Comparison of ENCODE assay signal across 14 mouse cellular contexts in genomic region chr7:137315544-137315940, GRCm38 (mm10). TPM values are rescaled to one million over a fixed set of nuclear protein-coding genes. Genes with fewer than 3 reads are reported as not detected.
DNase-seq lines count a peak whose midpoint lies in the region; ATAC-seq lines count a peak whose summit lies in the region.
"Had no signal": no experiment of that assay in that cellular context is flagged by ENCODE, and none has a peak within 500 bp of the region (broad histone marks: within the 10 kb centered on the region; RNA-seq: fewer than 3 reads in every experiment).

No protein-coding gene starts in this region.

- no peak for DNase-seq in kidney, adult 18-20 months
- no peak for DNase-seq in limb, embryonic 10.5 days (ENCODE audit: low spot score)
- DNase-seq in frontal cortex, postnatal 36 days (ENCODE audit: low spot score in 2 of 2), result no peak
- DNase-seq in layer of hippocampus, postnatal 25 days (ENCODE audit: extremely low spot score in 1 of 2, low spot score in 1 of 2), result no peak
- DNase-seq: adrenal gland, adult 2 months; cerebellum, adult 9-10 months; gastrocnemius, postnatal 25 days had no signal

- no peak for ATAC-seq in kidney, embryonic 16.5 days (ENCODE audit: low FRiP score, low TSS enrichment)
- no peak for ATAC-seq in forebrain, embryonic 13.5 days
- ATAC-seq in neural tube, embryonic 15.5 days (ENCODE audit: low FRiP score), result no peak
- no peak for ATAC-seq in erythroid progenitor cell, adult 5-6 weeks (replicated peaks; ENCODE audit: low FRiP score, poor library complexity, severe bottlenecking)

- H3K27me3 ChIP-seq in kidney, embryonic 16.5 days (ENCODE audit: insufficient read depth, low read length), result peaks cover 91% of the 10 kb centered on the region
- peaks cover 99% of the 10 kb centered on the region for H3K27me3 ChIP-seq in forebrain, embryonic 13.5 days
- peaks cover 84% of the 10 kb centered on the region for H3K27me3 ChIP-seq in limb, embryonic 10.5 days (ENCODE audit: low read depth, poor library complexity, severe bottlenecking)
- H3K27me3 ChIP-seq in neural tube, embryonic 15.5 days (replicated peaks), result peaks cover 28% of the 10 kb centered on the region

- peaks cover 33% of the 10 kb centered on the region for H3K4me1 ChIP-seq in kidney, embryonic 16.5 days (ENCODE audit: insufficient read depth, low read length)
- H3K4me1 ChIP-seq in forebrain, embryonic 13.5 days, result peaks cover 76% of the 10 kb centered on the region
- peaks cover 93% of the 10 kb centered on the region for H3K4me1 ChIP-seq in limb, embryonic 10.5 days
- peaks cover 62% of the 10 kb centered on the region for H3K4me1 ChIP-seq in neural tube, embryonic 15.5 days

- peak overlapping the region; percentile 92; the same call in 1 of the 2 replicates for H3K4me2 ChIP-seq in kidney, embryonic 16.5 days (replicated peaks; ENCODE audit: low read depth, low read length)
- peak overlapping the region; percentile 90 for H3K4me2 ChIP-seq in forebrain, embryonic 13.5 days
- peak overlapping the region; percentile 75 for H3K4me2 ChIP-seq in neural tube, embryonic 15.5 days

- H3K36me3 ChIP-seq in kidney, embryonic 16.5 days (ENCODE audit: insufficient read depth, low read length), result no peaks in the 10 kb centered on the region
- no peaks in the 10 kb centered on the region for H3K36me3 ChIP-seq in forebrain, embryonic 13.5 days (ENCODE audit: poor library complexity, severe bottlenecking)
- no peaks in the 10 kb centered on the region for H3K36me3 ChIP-seq in limb, embryonic 10.5 days
- no peaks in the 10 kb centered on the region for H3K36me3 ChIP-seq in neural tube, embryonic 15.5 days
- H3K36me3 ChIP-seq: G1E; lung, embryonic 15.5 days had no signal

- no peaks in the 10 kb centered on the region for H3K9me3 ChIP-seq in kidney, embryonic 16.5 days (ENCODE audit: low read length)
- no peaks in the 10 kb centered on the region for H3K9me3 ChIP-seq in forebrain, embryonic 13.5 days (replicated peaks)
- no peaks in the 10 kb centered on the region for H3K9me3 ChIP-seq in limb, embryonic 10.5 days (replicated peaks)
- no peaks in the 10 kb centered on the region for H3K9me3 ChIP-seq in neural tube, embryonic 15.5 days (replicated peaks)
- H3K9me3 ChIP-seq: lung, embryonic 15.5 days had no signal

- peak overlapping the region; percentile 60; the same call in 1 of the 2 replicates for H3K4me3 ChIP-seq in kidney, embryonic 16.5 days (ENCODE audit: low read length)
- peak overlapping the region; percentile 53; the same call in 1 of the 2 replicates for H3K4me3 ChIP-seq in forebrain, embryonic 13.5 days
- H3K4me3 ChIP-seq in limb, embryonic 10.5 days, result peak overlapping the region; percentile 84
- peak overlapping the region; percentile 65 for H3K4me3 ChIP-seq in neural tube, embryonic 15.5 days (replicated peaks)
- H3K4me3 ChIP-seq: layer of hippocampus, adult 2 months had no signal

- H3K27ac ChIP-seq in kidney, embryonic 16.5 days (ENCODE audit: low read length), result no peak overlapping the region
- no peak overlapping the region for H3K27ac ChIP-seq in forebrain, embryonic 13.5 days
- H3K27ac ChIP-seq in limb, embryonic 10.5 days, result peak overlapping the region; percentile 90
- H3K27ac ChIP-seq in neural tube, embryonic 15.5 days (replicated peaks), result peak overlapping the region; percentile 96
- H3K27ac ChIP-seq: layer of hippocampus, adult 2 months; lung, embryonic 15.5 days had no signal

- no peak overlapping the region for H3K9ac ChIP-seq in kidney, embryonic 16.5 days (replicated peaks; ENCODE audit: low read length)
- H3K9ac ChIP-seq in forebrain, embryonic 13.5 days, result no peak overlapping the region
- peak overlapping the region; percentile 62 for H3K9ac ChIP-seq in neural tube, embryonic 15.5 days (replicated peaks)
- H3K9ac ChIP-seq: lung, embryonic 15.5 days had no signal

- WGBS in kidney, embryonic 16.5 days, result 4% methylated on average over 19 of the region's 19 CpGs
- WGBS in forebrain, embryonic 13.5 days, result under 1% methylated on average over 19 of the region's 19 CpGs
- 2% methylated on average over 19 of the region's 19 CpGs for WGBS in limb, embryonic 10.5 days
- 2% methylated on average over 19 of the region's 19 CpGs for WGBS in neural tube, embryonic 15.5 days

RNA-seq across cellular contexts. Expression of gene Ebf3, which starts 1.3 kb away (rescaled TPM):
- polyA plus RNA-seq in kidney, embryonic 16.5 days (2015; fragmentation: Nextera tagmentation; extraction: Ambion mirVana), result 0.45 and 0.75 TPM in 2 replicates
- 1.1 and 2.0 TPM in 2 replicates for polyA plus RNA-seq in forebrain, embryonic 13.5 days (2015; fragmentation: Nextera tagmentation; extraction: Ambion mirVana)
- polyA plus RNA-seq in limb, embryonic 10.5 days (2016; fragmentation: Nextera tagmentation; extraction: Ambion mirVana), result 3.1 and 6.3 TPM in 2 replicates
- 16.6 and 22.4 TPM in 2 replicates for polyA plus RNA-seq in neural tube, embryonic 15.5 days (2015; fragmentation: Nextera tagmentation; extraction: Ambion mirVana)
- under 1 TPM; 0.42 to 0.54 TPM for total RNA-seq in layer of hippocampus, postnatal 25 days (2021)
- total RNA-seq in erythroid progenitor cell, adult 5-6 weeks (2015; ENCODE audit: low replicate concordance), result 0.72 TPM in 1 of 2 replicates, not detected in the other
- total RNA-seq in erythroid progenitor cell, adult 5-6 weeks (2017; ENCODE audit: low replicate concordance), result 0.08 and 1.4 TPM in 2 replicates
- polyA plus RNA-seq: G1E had no signal

Comparison
In these comparisons a context has a peak if more than half of its experiments do, and no peak if none do; other contexts are left out.
1. H3K27ac ChIP-seq: peak in limb, embryonic 10.5 days (single experiment) and neural tube, embryonic 15.5 days (single experiment); none in kidney, embryonic 16.5 days (single experiment) and forebrain, embryonic 13.5 days (single experiment).
2. Peak in every context shown above with its lines, with median percentiles within 50 percentile points of each other: H3K4me2 ChIP-seq and H3K4me3 ChIP-seq.